Mouse (Mus musculus) liver, adult 2 months (tissue): ENCODE data around the gene Hsd17b1. TPM values are rescaled to one million over a fixed set of nuclear protein-coding genes. Genes with fewer than 3 reads are reported as not detected.
"Not testable (repeated sequence)": the region's sequence is repeated elsewhere in the genome, so short reads cannot be mapped to it uniquely, and the experiment has no call there.

Experiments used
- DNase-seq: peaks from one replicate; pipeline ENCODE4 v3.0.0-alpha.2; 2011; ENCODE audit warnings: low read depth, low spot score; ENCODE audit errors: extremely low read depth
- H3K27ac ChIP-seq: fragments of 200-500 bp; replicated peaks from 2 replicates; pipeline ENCODE4 v1.5.1; 2012; ENCODE audit warnings: low read depth, mild to moderate bottlenecking, control low read depth, inconsistent platforms, low read length; ENCODE audit not compliant: insufficient read depth
- H3K27me3 ChIP-seq: fragments of 200-500 bp; 2 replicates; pipeline ENCODE4 v1.6.1; 2012; ENCODE audit warnings: mild to moderate bottlenecking, moderate library complexity, low read length, inconsistent platforms; ENCODE audit not compliant: control insufficient read depth, insufficient read depth
- H3K36me3 ChIP-seq: fragments of 200-500 bp; 2 replicates; pipeline ENCODE4 v1.6.1; 2012; ENCODE audit warnings: low read length, inconsistent platforms; ENCODE audit not compliant: control insufficient read depth, insufficient read depth
- H3K4me1 ChIP-seq: fragments of 200-500 bp; 2 replicates; pipeline ENCODE4 v1.6.1; 2011; ENCODE audit warnings: low read length; ENCODE audit not compliant: control insufficient read depth, insufficient read depth
- H3K4me3 ChIP-seq: fragments of 200-500 bp; 2 replicates; pipeline ENCODE4 v1.5.1; 2011; ENCODE audit warnings: low read depth, mild to moderate bottlenecking, control low read depth, low read length, moderate library complexity; ENCODE audit not compliant: insufficient read depth
- H3K79me2 ChIP-seq: fragments of 200-500 bp; 2 replicates; pipeline ENCODE4 v1.6.1; 2012; ENCODE audit warnings: inconsistent platforms, mild to moderate bottlenecking, low read length, moderate library complexity; ENCODE audit not compliant: control insufficient read depth, insufficient read depth
- H3K9ac ChIP-seq: fragments of 200-500 bp; 2 replicates; pipeline ENCODE4 v1.6.1; 2012; ENCODE audit warnings: low read depth, mild to moderate bottlenecking, control low read depth, inconsistent platforms, low read length
- CTCF ChIP-seq: fragments of 200-500 bp; IDR thresholded peaks from 2 replicates; pipeline ENCODE4 v1.5.1; 2011; ENCODE audit warnings: low read depth, low read length, control low read depth
- POLR2A ChIP-seq: fragments of 200-500 bp; IDR thresholded peaks from 2 replicates; pipeline ENCODE4 v1.6.1; 2011; ENCODE audit warnings: low read length, control low read depth; ENCODE audit not compliant: insufficient read depth; ENCODE audit errors: extremely low read depth
- WGBS: fragments of 180-500 bp; shearing (Covaris S2); methylation state at CpG from one replicate; pipeline ENCODE4 v1.1.7; 2018; 5-methylcytosine and 5-hydroxymethylcytosine counted together
- polyA plus RNA-seq: library from polyadenylated mRNA; depleted of rRNA; stranded (reverse); fragments of >200 nt; gene quantifications from 2 replicates; pipeline ENCODE4 v1.2.3, GENCODE M21; 2012
- total RNA-seq: library from RNA; depleted of rRNA; stranded (reverse); fragments of >200 nt; gene quantifications from 2 replicates; pipeline ENCODE4 v1.2.3, GENCODE M21; 2014

Gene Hsd17b1
- total and polyA plus RNA-seq, 2 experiments: 0.37 TPM

DNA sequence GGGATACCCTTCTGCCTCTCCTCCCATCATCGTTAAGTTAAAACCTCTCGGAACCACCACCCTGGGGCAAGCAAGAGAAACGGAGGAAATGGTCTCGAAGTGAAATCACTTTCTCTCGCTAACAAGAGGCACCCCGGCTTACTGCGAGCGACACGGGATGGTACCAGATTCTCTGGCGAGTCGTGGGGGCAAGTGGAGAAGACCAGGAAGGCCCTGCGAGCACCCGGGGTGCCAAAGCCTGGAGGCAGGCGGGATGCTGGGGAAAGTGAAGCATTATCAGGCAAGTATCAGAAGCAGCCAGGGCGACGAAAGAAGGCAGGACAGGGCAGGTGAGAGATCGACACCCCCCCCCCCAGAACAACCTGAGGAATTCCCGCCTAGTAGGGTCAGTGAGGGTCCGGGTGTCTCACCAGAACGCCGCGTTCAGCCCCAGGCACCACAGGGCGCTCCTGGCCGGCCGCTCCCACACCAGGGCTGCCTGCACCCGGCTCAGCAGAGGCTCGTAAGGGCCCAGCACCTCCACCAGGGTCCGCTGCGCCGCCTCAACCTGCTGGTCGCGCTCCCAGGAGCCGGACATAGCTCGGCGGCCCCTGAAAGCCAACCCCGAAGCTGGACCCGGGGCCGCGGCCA lies 41.0 kb downstream of the Hsd17b1 start:
- WGBS: under 1% methylated on average over 37 of the region's 39 CpGs
- no peak for DNase-seq
- H3K9ac ChIP-seq: peak overlapping the region; percentile 90
- no peaks in the 10 kb centered on the region for H3K27me3 ChIP-seq
- H3K27ac ChIP-seq: peak overlapping the region; percentile 81
- peak overlapping the region; percentile 87 for H3K4me3 ChIP-seq
- peaks cover 14% of the 10 kb centered on the region for H3K4me1 ChIP-seq
- H3K36me3 ChIP-seq: peaks cover 7% of the 10 kb centered on the region
- H3K79me2 ChIP-seq: peaks cover 26% of the 10 kb centered on the region
- TF ChIP-seq CTCF (no peak), POLR2A (no peak)

DNA sequence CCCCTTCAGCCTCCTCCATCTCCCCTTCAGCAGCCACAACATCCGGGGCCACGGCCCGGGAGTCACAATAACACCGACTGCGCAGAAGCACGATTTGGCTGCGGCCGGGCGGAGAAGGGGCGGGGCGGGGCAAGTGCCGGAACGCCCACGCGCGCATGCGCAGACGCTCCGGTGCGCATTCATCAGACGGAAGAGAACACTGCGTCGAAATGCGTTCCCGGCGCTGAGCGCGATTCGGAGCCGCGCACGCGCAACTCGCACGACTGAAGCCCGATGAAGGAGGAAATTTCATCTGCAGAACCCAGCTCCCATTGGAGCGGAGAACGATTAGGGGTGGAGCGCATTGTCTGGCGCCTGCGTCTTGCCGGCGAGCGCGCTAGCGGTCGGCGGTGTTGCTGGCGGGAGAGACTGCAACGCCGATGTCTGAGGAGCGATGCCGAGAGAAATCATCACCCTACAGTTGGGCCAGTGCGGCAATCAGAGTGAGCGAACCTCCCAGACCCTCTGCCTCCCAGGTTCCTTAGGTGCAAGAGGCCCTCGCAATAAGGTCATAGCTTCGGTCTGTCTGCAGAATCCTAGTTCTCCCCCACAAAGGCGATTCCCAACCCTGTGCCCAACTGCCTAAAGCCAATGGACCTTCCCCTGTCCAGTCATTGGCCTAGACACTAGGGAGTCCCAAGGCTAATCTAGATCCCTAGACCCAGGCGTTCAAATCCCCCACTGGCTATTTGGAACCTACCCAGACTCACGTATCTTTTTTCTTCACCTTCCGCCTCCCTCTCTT lies 41.7 kb downstream of the Hsd17b1 start, which contains the start of the genes Retreg3 and Tubg1:
Gene Retreg3 (minus strand): TSS at position 133 of the 784 bp plus-strand sequence.
Gene Tubg1 (plus strand): TSS at position 178 of the 784 bp plus-strand sequence.
- under 1% methylated on average over 61 of the region's 61 CpGs for WGBS
- Histone ChIP-seq H3K79me2 (peaks cover 23% of the 10 kb centered on the region), H3K27ac (peak within 1 kb of the TSS; percentile 81), H3K4me3 (peak within 1 kb of the TSS; percentile 87), H3K27me3 (no peaks in the 10 kb centered on the region), H3K9ac (peak within 1 kb of the TSS; percentile 90), H3K36me3 (peaks cover 7% of the 10 kb centered on the region), H3K4me1 (peaks cover 14% of the 10 kb centered on the region)
- DNase-seq: peak; percentile 93
- TF ChIP-seq POLR2A (peak; percentile 95), CTCF (no peak)

DNA sequence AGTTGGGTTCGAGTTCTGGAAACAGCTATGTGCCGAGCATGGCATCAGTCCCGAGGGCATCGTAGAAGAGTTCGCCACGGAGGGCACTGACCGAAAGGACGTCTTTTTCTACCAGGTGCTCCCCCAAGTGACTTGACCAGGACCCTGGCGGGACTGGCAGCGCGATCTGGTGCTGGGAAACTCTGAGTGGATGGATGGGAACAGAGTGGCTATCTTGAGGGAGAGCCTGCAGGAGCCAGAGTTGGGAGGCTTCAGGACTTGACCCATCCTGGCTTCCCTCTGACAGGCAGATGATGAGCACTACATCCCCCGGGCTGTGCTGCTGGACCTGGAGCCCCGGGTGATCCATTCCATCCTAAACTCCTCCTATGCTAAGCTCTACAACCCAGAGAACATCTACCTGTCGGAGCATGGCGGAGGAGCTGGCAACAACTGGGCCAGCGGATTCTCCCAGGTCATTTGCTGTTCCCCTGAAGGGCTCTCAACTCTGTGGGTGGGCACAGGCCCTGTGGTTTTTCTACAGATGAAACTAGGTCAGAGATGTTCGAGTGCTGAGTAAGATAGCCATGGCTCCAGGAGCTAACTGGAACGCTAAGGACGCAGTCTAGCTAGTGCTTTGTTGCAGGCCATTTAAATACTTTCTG lies 42.5 kb downstream of the Hsd17b1 start:
- H3K4me3 ChIP-seq: peak overlapping the region; percentile 50
- TF ChIP-seq CTCF (no peak), POLR2A (no peak)
- peaks cover 18% of the 10 kb centered on the region for H3K79me2 ChIP-seq
- H3K4me1 ChIP-seq: peaks cover 13% of the 10 kb centered on the region
- peak overlapping the region; percentile 53 for H3K9ac ChIP-seq
- peak; percentile 51 for DNase-seq
- WGBS: 25% methylated on average over 19 of the region's 19 CpGs
- H3K27ac ChIP-seq: peak overlapping the region; percentile 40
- peaks cover 7% of the 10 kb centered on the region for H3K36me3 ChIP-seq
- H3K27me3 ChIP-seq: no peaks in the 10 kb centered on the region

DNA sequence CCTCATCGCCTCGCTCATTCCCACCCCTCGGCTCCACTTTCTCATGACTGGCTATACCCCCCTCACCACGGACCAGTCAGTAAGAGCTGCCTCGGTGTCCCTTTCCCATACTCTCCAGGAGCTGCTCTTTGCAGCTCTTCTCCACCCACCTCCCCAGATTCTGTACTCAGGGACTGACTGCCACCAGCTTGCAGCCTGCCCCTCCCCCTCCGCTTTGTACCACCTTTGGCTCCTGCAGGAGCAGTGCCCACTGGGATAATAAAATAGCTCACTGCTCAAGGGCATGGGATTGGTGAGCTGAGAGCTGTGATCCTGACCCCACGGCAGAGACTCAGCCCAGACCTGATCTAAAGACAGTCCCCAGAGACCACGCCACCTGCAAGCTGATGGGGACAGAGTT lies 46.3 kb downstream of the Hsd17b1 start:
- H3K4me3 ChIP-seq, H3K79me2 ChIP-seq, H3K27me3 ChIP-seq, DNase-seq, H3K9ac ChIP-seq, H3K27ac ChIP-seq, H3K4me1 ChIP-seq: not testable (repeated sequence)
- H3K36me3 ChIP-seq: peaks cover 14% of the 10 kb centered on the region
- 96% methylated on average over 8 of the region's 8 CpGs for WGBS

DNA sequence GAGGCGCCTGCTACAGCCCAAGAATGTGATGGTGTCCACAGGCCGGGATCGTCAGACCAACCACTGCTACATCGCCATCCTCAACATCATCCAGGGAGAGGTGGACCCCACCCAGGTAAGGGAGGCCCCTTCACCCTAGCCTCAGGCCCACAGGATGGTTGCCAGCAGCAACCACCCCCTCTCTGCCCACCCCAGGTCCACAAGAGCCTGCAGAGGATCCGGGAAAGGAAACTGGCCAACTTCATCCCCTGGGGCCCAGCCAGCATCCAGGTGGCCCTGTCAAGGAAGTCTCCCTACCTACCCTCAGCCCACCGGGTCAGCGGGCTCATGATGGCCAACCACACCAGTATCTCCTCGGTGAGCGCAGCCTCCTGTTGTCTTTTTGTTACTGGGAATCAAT lies 46.8 kb downstream of the Hsd17b1 start:
- not testable (repeated sequence) for H3K4me1 ChIP-seq, DNase-seq, H3K4me3 ChIP-seq, H3K9ac ChIP-seq, H3K27ac ChIP-seq, H3K27me3 ChIP-seq, H3K79me2 ChIP-seq
- whole genome bisulfite sequencing: 94% methylated on average over 9 of the region's 9 CpGs
- peaks cover 14% of the 10 kb centered on the region for H3K36me3 ChIP-seq

DNA sequence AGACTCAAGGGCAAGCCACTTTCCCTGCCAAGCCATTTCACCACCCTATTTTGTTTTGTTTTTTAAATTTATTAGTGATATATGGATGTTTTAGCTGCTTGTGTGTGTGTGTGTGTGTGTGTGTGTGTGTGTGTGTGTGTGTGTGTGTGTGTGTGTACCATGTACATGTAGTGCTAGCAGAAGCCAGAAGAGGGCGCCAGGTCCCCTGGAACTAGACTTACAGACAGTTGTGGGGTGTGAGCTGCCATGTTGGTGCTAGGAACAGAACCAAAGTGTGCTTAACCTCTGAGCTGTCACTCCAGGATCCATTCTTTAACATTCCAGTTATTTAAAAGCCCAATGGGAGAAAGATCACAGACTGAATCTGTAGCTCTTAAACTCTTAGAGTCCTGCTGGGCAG lies 48.9 kb downstream of the Hsd17b1 start:
- H3K27ac ChIP-seq: no peak overlapping the region
- no peak overlapping the region for H3K4me3 ChIP-seq
- no peaks in the 10 kb centered on the region for H3K27me3 ChIP-seq
- peak; percentile 16; the same call in 1 of the 2 replicates for TF ChIP-seq CTCF
- TF ChIP-seq POLR2A: no peak
- 94% methylated on average over 1 of the region's 1 CpGs for WGBS
- peaks cover 14% of the 10 kb centered on the region for H3K36me3 ChIP-seq
- H3K9ac ChIP-seq: no peak overlapping the region
- H3K4me1 ChIP-seq: peaks cover 8% of the 10 kb centered on the region
- no peak for DNase-seq
- no peaks in the 10 kb centered on the region for H3K79me2 ChIP-seq
